Mouse (Mus musculus) embryonic facial prominence, embryonic 13.5 days (tissue): ENCODE results near the gene Kmt2a. TPM values are rescaled to one million over a fixed set of nuclear protein-coding genes. Genes with fewer than 3 reads are reported as not detected.

ENCODE experiments used
- ATAC-seq: fragments of 200-750 bp; cut with Nextera tagmentation; 2 replicates; pipeline ENCODE4 v1.8.0; 2017; ENCODE audit warnings: low read depth; ENCODE audit not compliant: insufficient number of reproducible peaks, insufficient read depth, low FRiP score, low TSS enrichment
- H3K27ac ChIP-seq: fragments of 300-500 bp; sonication (generic); 2 replicates; pipeline ENCODE4 v1.5.1; 2015; ENCODE audit warnings: moderate library complexity, mild to moderate bottlenecking, inconsistent platforms
- H3K27me3 ChIP-seq: fragments of 300-500 bp; sonication (generic); 2 replicates; pipeline ENCODE4 v1.6.1; 2015; ENCODE audit warnings: mild to moderate bottlenecking, inconsistent platforms
- H3K36me3 ChIP-seq: fragments of 300-500 bp; sonication (generic); 2 replicates; pipeline ENCODE4 v1.6.1; 2015; ENCODE audit warnings: mild to moderate bottlenecking, inconsistent platforms
- H3K4me1 ChIP-seq: fragments of 300-500 bp; sonication (generic); 2 replicates; pipeline ENCODE4 v1.6.1; 2015; ENCODE audit warnings: inconsistent platforms
- H3K4me2 ChIP-seq: fragments of 300-500 bp; sonication (generic); 2 replicates; pipeline ENCODE4 v1.6.1; 2015; ENCODE audit warnings: moderate library complexity, mild to moderate bottlenecking, inconsistent platforms
- H3K4me3 ChIP-seq: fragments of 300-500 bp; sonication (generic); 2 replicates; pipeline ENCODE4 v1.5.1; 2015; ENCODE audit warnings: mild to moderate bottlenecking, inconsistent platforms
- H3K9ac ChIP-seq: fragments of 300-500 bp; sonication (generic); 2 replicates; pipeline ENCODE4 v1.6.1; 2015; ENCODE audit warnings: mild to moderate bottlenecking, inconsistent platforms
- H3K9me3 ChIP-seq: fragments of 300-500 bp; sonication (generic); 2 replicates; pipeline ENCODE4 v1.6.1; 2016; ENCODE audit warnings: inconsistent platforms
- WGBS: fragments of 180-500 bp; shearing (Covaris S2); methylation state at CpG from one replicate; pipeline ENCODE4 v1.1.7; 2015; ENCODE audit warnings: mixed read lengths; 5-methylcytosine and 5-hydroxymethylcytosine counted together
- polyA plus RNA-seq: library from polyadenylated mRNA; unstranded; fragments of >200 nt; fragmentation: Nextera tagmentation; extraction: Ambion mirVana; gene quantifications from 2 replicates; pipeline ENCODE4 v1.2.1, GENCODE M21; 2015

Kmt2a gene
- 18.1 and 22.8 TPM in 2 replicates for polyA plus RNA-seq

- no peaks in the 10 kb centered on the region for H3K9me3 ChIP-seq
- peak within 1 kb of the TSS; percentile 99 for H3K27ac ChIP-seq
- H3K4me3 ChIP-seq = peak within 1 kb of the TSS; percentile 98
- H3K27me3 ChIP-seq = no peaks in the 10 kb centered on the region
- under 1% methylated on average over 45 of the region's 71 CpGs for WGBS
- peak within 1 kb of the TSS; percentile 96 for H3K9ac ChIP-seq
- ATAC-seq = peak; percentile 76
- H3K36me3 ChIP-seq = no peaks in the 10 kb centered on the region
- peak within 1 kb of the TSS; percentile 98 for H3K4me2 ChIP-seq
- peaks cover 42% of the 10 kb centered on the region for H3K4me1 ChIP-seq
These were observed at the start of gene Kmt2a for GRCm38 (mm10) chr9:44881221-44881871. Gene Kmt2a, minus strand, starts transcription at chr9:44881296.

GRCm38 (mm10) chr9:44921543-44921942, 40.4 kb upstream of the Kmt2a start:
- Histone ChIP-seq H3K4me1 (peaks cover 13% of the 10 kb centered on the region), H3K9me3 (no peaks in the 10 kb centered on the region), H3K4me3 (peak overlapping the region; percentile 99), H3K27me3 (no peaks in the 10 kb centered on the region), H3K9ac (0 out of 2 replicates have a peak overlapping the region, but pooled peaks have one; percentile 99), H3K4me2 (peak overlapping the region; percentile 79), H3K36me3 (peaks cover 12% of the 10 kb centered on the region; the same call in 1 of the 2 replicates), H3K27ac (peak overlapping the region; percentile 96)
- ATAC-seq = no peak
- 75% methylated on average over 2 of the region's 2 CpGs for WGBS

GRCm38 (mm10) chr9:44921123-44921468, 40.0 kb upstream of the Kmt2a start:
- Histone ChIP-seq H3K9ac (peak overlapping the region; percentile 99), H3K36me3 (peaks cover 9% of the 10 kb centered on the region; the same call in 1 of the 2 replicates)
- ATAC-seq = peak; percentile 64; the same call in 1 of the 2 replicates

GRCm38 (mm10) chr9:44920374-44921122, 39.5 kb upstream of the Kmt2a start, which contains the start of gene Atp5l:
Gene Atp5l, minus strand, starts transcription at chr9:44920742.
- peak within 1 kb of the TSS; percentile 99 for H3K9ac ChIP-seq
- ATAC-seq = peak; percentile 80
- H3K27me3 ChIP-seq = no peaks in the 10 kb centered on the region
- 0 out of 2 replicates have a peak, but pooled peaks cover 3% of the 10 kb centered on the region for H3K36me3 ChIP-seq
- peak within 1 kb of the TSS; percentile 99 for H3K4me3 ChIP-seq
- under 1% methylated on average over 48 of the region's 48 CpGs for WGBS
- H3K27ac ChIP-seq = peak within 1 kb of the TSS; percentile 96
- no peaks in the 10 kb centered on the region for H3K9me3 ChIP-seq
- peak within 1 kb of the TSS; percentile 79 for H3K4me2 ChIP-seq
- peaks cover 16% of the 10 kb centered on the region for H3K4me1 ChIP-seq

More at GRCm38 (mm10) chr9:44921123-44921468, 40.0 kb upstream of the Kmt2a start:
- Histone ChIP-seq H3K27me3 (no peaks in the 10 kb centered on the region), H3K4me2 (peak overlapping the region; percentile 79), H3K9me3 (no peaks in the 10 kb centered on the region), H3K27ac (peak overlapping the region; percentile 96), H3K4me3 (peak overlapping the region; percentile 99), H3K4me1 (peaks cover 13% of the 10 kb centered on the region)
- under 1% methylated on average over 8 of the region's 8 CpGs for WGBS

- Histone ChIP-seq H3K9ac (peak overlapping the region; percentile 99), H3K4me1 (peaks cover 25% of the 10 kb centered on the region), H3K27ac (no peak overlapping the region), H3K4me2 (peak overlapping the region; percentile 79), H3K27me3 (no peaks in the 10 kb centered on the region), H3K36me3 (0 out of 2 replicates have a peak, but pooled peaks cover 3% of the 10 kb centered on the region), H3K4me3 (peak overlapping the region; percentile 99), H3K9me3 (no peaks in the 10 kb centered on the region)
- WGBS = 37% methylated on average over 2 of the region's 2 CpGs
- no peak for ATAC-seq
These were observed 38.5 kb upstream of the Kmt2a start for GRCm38 (mm10) chr9:44919606-44920005.

GRCm38 (mm10) chr9:44916196-44916595, 35.1 kb upstream of the Kmt2a start:
- Histone ChIP-seq H3K4me3 (no peak overlapping the region), H3K27ac (no peak overlapping the region), H3K27me3 (no peaks in the 10 kb centered on the region), H3K36me3 (peaks cover 22% of the 10 kb centered on the region), H3K4me1 (peaks cover 20% of the 10 kb centered on the region), H3K9ac (no peak overlapping the region), H3K9me3 (no peaks in the 10 kb centered on the region), H3K4me2 (no peak overlapping the region)
- WGBS = 60% methylated on average over 1 of the region's 1 CpGs
- ATAC-seq = no peak

- Histone ChIP-seq H3K27me3 (no peaks in the 10 kb centered on the region), H3K36me3 (peaks cover 37% of the 10 kb centered on the region), H3K27ac (no peak overlapping the region), H3K9me3 (no peaks in the 10 kb centered on the region), H3K4me1 (peaks cover 20% of the 10 kb centered on the region), H3K9ac (0 out of 2 replicates have a peak overlapping the region, but pooled peaks have one; percentile 17), H3K4me3 (no peak overlapping the region), H3K4me2 (no peak overlapping the region)
- WGBS = 32% methylated on average over 4 of the region's 4 CpGs
- no peak for ATAC-seq
These were observed 33.6 kb upstream of the Kmt2a start for GRCm38 (mm10) chr9:44914706-44915105.

GRCm38 (mm10) chr9:44911365-44911764, 30.3 kb upstream of the Kmt2a start:
- Histone ChIP-seq H3K27ac (no peak overlapping the region), H3K27me3 (no peaks in the 10 kb centered on the region), H3K9ac (no peak overlapping the region), H3K36me3 (peaks cover 33% of the 10 kb centered on the region), H3K4me2 (no peak overlapping the region), H3K4me3 (no peak overlapping the region), H3K4me1 (peaks cover 12% of the 10 kb centered on the region), H3K9me3 (no peaks in the 10 kb centered on the region)
- ATAC-seq = no peak
- WGBS = 98% methylated on average over 4 of the region's 4 CpGs

GRCm38 (mm10) chr9:44905620-44906019, 24.5 kb upstream of the Kmt2a start:
- H3K27me3 ChIP-seq = no peaks in the 10 kb centered on the region
- no peak overlapping the region for H3K4me2 ChIP-seq
- H3K4me3 ChIP-seq = no peak overlapping the region
- ATAC-seq = no peak
- H3K9ac ChIP-seq = no peak overlapping the region
- peaks cover 7% of the 10 kb centered on the region for H3K4me1 ChIP-seq
- no peak overlapping the region for H3K27ac ChIP-seq
- H3K9me3 ChIP-seq = no peaks in the 10 kb centered on the region
- H3K36me3 ChIP-seq = peaks cover 9% of the 10 kb centered on the region
- 66% methylated on average over 4 of the region's 4 CpGs for WGBS

GRCm38 (mm10) chr9:44904964-44905363, 23.9 kb upstream of the Kmt2a start:
- Histone ChIP-seq H3K27ac (no peak overlapping the region), H3K36me3 (peaks cover 2% of the 10 kb centered on the region; the same call in 1 of the 2 replicates), H3K9ac (no peak overlapping the region), H3K27me3 (no peaks in the 10 kb centered on the region), H3K4me3 (no peak overlapping the region), H3K9me3 (no peaks in the 10 kb centered on the region), H3K4me1 (peaks cover 7% of the 10 kb centered on the region), H3K4me2 (no peak overlapping the region)
- no peak for ATAC-seq
- WGBS = 37% methylated on average over 5 of the region's 5 CpGs

- ATAC-seq = no peak
- Histone ChIP-seq H3K4me3 (no peak overlapping the region), H3K9ac (no peak overlapping the region), H3K27ac (no peak overlapping the region), H3K9me3 (no peaks in the 10 kb centered on the region), H3K4me1 (peaks cover 7% of the 10 kb centered on the region), H3K27me3 (no peaks in the 10 kb centered on the region), H3K4me2 (no peak overlapping the region), H3K36me3 (no peaks in the 10 kb centered on the region)
- 65% methylated on average over 4 of the region's 4 CpGs for WGBS
These were observed 22.8 kb upstream of the Kmt2a start for GRCm38 (mm10) chr9:44903856-44904255.
